Mouse (Mus musculus) cortical plate, adult 2 months (tissue): ENCODE measurements at regions not wholly inside any gene's neighbourhood (a gene's known extent, or its start where the extent isn't known, plus 50 kb on each side); places are given as distances from the start of the nearest gene placed in this dataset.

Source experiments
- CTCF ChIP-seq: fragments of 200-500 bp; IDR thresholded peaks from 2 replicates; pipeline ENCODE4 v1.5.1; 2011; ENCODE audit warnings: mild to moderate bottlenecking, control low read depth, low read length; ENCODE audit not compliant: insufficient read depth; ENCODE audit errors: extremely low read depth
- POLR2A ChIP-seq: fragments of 200-500 bp; IDR thresholded peaks from 2 replicates; pipeline ENCODE4 v1.6.1; 2011; ENCODE audit warnings: mild to moderate bottlenecking, low read length, control low read depth; ENCODE audit not compliant: insufficient read depth; ENCODE audit errors: extremely low read depth

DNA sequence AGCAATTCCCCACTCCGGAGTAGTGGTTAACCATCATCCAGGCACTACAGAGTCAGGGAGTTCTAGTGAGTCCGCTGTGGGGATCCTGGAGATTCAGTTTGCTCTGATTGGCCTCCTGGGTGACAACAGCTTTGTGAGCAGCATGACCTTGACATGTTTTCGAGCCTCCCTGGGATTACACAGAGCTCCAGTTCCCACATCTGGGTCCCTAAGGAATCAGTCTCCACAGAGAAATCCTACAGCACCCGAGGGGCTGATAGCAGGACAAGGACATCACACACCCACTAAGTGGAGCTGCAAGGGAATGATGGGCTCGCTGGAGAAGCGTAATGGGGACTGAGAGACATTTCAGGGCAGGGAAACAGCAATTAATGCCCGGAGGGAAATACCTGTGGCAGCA is 351.5 kb upstream of the Mgmt start:
- no peak for TF ChIP-seq POLR2A
- TF ChIP-seq CTCF = no peak
